Mouse (Mus musculus) neutrophil, adult 5-6 weeks (primary cell): Measurements from ENCODE around the gene Zfand3. TPM values are rescaled to one million over a fixed set of nuclear protein-coding genes. Genes with fewer than 3 reads are reported as not detected.

Experiments used
- ATAC-seq: fragments of 151-379, 151-347 bp; 2 replicates; pipeline ENCODE4 v1.8.0; 2017; ENCODE audit warnings: mild to moderate bottlenecking, moderate TSS enrichment; ENCODE audit not compliant: insufficient number of reproducible peaks, poor library complexity, low FRiP score, severe bottlenecking; ENCODE audit errors: extremely low read depth
- total RNA-seq: library from RNA; stranded (forward); fragments of 200-1000 nt; gene quantifications from 2 replicates; pipeline ENCODE4 v1.2.3, GENCODE M21; 2017

Gene Zfand3
- 68.4 and 83.2 TPM in 2 replicates for total RNA-seq

GRCm38 (mm10) chr17:30004203-30005102 is at the start of gene Zfand3:
Gene Zfand3 (plus strand): TSS chr17:30004733.
- ATAC-seq, result peak; percentile 71

- ATAC-seq, result no peak
These were observed 48.7 kb upstream of the Zfand3 start for GRCm38 (mm10) chr17:29955880-29956279.

GRCm38 (mm10) chr17:29963730-29964259 is 40.7 kb upstream of the Zfand3 start:
- peak; percentile 28; the same call in 1 of the 2 replicates for ATAC-seq

DNA sequence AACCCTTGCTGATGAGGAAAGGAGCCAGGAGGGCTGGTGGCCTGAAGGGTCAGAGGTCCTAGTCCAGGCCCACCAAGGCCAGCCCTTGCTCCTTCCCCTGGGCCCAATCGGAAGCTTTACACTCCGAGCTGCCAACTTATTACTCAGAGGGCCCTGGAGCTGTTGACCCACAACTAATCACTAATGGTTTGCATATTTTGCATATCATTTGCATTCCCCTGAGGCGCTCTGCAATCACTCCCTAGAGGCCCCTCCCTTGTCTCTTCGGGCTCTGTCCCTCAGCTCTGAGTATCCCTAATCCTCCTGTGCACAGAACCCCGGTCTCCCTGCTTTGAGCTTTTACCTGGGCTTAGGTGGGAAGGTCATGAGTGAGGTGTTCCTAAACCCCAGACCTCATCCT is 39.0 kb upstream of the Zfand3 start:
- ATAC-seq, result no peak

DNA sequence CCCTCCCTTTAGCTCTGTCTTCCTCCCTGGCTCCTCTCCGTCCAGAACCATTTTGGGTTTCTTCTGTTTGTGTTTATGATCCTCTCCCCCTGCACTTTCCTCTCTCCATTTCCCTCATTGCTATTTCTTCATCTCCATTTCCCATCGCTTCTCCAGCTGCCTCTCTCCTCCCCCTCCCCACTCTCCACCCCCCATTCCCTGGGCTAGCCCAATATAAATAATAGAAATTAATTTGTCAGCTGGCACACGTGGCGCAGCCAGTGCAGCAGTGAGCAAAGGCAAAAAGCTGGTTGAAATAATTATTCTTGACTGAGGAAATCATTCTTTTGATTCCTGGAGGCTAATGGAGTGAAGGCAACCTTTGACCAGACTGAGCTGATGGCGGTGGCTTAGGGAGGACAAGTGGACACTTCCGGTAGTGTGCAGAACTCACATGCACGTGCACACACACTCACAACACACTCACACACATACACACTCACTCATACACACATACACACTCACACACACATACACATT is 34.4 kb upstream of the Zfand3 start, which contains the start of gene Mdga1:
Gene Mdga1, minus strand, starts transcription at position 51 of the 519 bp plus-strand sequence.
- no peak for ATAC-seq

GRCm38 (mm10) chr17:29971761-29972432 is 32.6 kb upstream of the Zfand3 start:
- no peak for ATAC-seq

GRCm38 (mm10) chr17:29973226-29973625 is 31.3 kb upstream of the Zfand3 start:
- ATAC-seq, result no peak

- ATAC-seq, result peak; percentile 50; the same call in 1 of the 2 replicates
These were observed 28.8 kb upstream of the Zfand3 start for GRCm38 (mm10) chr17:29975731-29976130.

DNA sequence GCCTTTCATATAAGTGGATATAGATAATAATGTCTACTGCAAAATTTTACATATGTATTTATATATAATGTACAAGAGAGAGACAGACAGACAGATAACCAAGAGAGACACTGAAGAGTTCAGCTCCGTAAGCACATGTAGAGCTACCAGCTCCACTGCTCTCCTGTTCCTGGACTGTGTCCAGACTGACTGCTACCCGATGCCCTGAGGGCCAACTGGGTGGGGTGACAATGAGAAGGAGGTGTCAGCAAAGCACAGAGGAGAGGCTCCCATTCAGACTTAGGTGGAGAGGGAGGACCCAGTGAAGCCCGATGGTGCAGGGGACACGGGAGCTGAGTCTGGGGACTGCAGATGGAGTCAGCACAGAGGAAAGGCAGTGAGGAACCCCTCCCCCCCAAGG is 25.5 kb upstream of the Zfand3 start:
- ATAC-seq, result no peak

- ATAC-seq, result no peak
These were observed 24.7 kb upstream of the Zfand3 start for GRCm38 (mm10) chr17:29979841-29980240.

DNA sequence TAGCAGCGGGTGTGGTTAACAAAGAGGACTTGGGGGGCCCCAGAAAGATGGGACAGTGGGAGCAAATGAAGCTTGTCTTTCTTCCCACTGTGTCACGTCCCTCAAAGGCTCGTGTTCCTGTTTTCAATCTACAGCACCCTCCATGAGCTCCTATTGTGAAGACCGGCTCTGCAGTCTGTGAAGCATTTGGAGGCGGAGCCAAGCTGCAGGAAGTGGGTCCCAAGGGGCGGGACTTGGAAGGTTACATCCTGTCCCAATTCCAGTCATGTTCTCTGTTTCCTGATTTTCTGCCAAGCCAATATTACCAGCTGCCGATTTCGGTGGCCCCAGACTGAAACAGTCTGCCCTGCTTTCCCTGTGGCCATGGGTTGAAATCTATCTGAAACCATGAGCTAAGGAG is 23.0 kb upstream of the Zfand3 start:
- ATAC-seq, result no peak

GRCm38 (mm10) chr17:29983190-29983589 is 21.3 kb upstream of the Zfand3 start:
- no peak for ATAC-seq

- no peak for ATAC-seq
These were observed 19.6 kb upstream of the Zfand3 start for GRCm38 (mm10) chr17:29984931-29985330.

GRCm38 (mm10) chr17:29985534-29985933 is 19.0 kb upstream of the Zfand3 start:
- no peak for ATAC-seq

- ATAC-seq, result no peak
These were observed 16.4 kb upstream of the Zfand3 start for GRCm38 (mm10) chr17:29988141-29988540.

- ATAC-seq, result no peak
These were observed 14.9 kb upstream of the Zfand3 start for GRCm38 (mm10) chr17:29989653-29990052.

- no peak for ATAC-seq
These were observed 14.4 kb upstream of the Zfand3 start for GRCm38 (mm10) chr17:29990136-29990535.

DNA sequence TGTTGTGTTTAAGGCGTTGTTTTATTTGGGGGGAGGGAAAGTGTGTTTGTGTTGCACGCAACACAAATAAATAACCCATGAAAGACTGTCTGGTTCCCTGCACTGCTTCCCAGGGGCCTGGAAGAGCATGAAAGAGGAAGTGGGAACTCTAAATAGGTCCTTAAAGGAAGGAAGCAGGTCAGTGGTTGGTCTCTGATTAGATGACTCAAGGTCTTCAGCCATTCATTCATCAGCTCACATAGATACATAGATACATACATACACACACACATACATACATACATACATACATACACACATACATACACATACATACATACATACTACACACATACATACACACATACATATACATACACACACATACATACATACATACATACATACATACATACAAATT is 13.7 kb upstream of the Zfand3 start:
- ATAC-seq, result no peak

GRCm38 (mm10) chr17:29993488-29993887 is 11.0 kb upstream of the Zfand3 start:
- ATAC-seq, result no peak

- no peak for ATAC-seq
These were observed 10.5 kb upstream of the Zfand3 start for GRCm38 (mm10) chr17:29994011-29994410.
